Mouse (Mus musculus) hindbrain, postnatal 0 days (tissue): ENCODE data around the gene Trnau1ap. TPM values are rescaled to one million over a fixed set of nuclear protein-coding genes. Genes with fewer than 3 reads are reported as not detected.

Experiments used
- ATAC-seq: fragments of 200-750 bp; cut with Nextera tagmentation; 2 replicates; pipeline ENCODE4 v1.8.0; 2017; ENCODE audit warnings: mild to moderate bottlenecking, moderate TSS enrichment, moderate library complexity
- DNase-seq: peaks from one replicate; pipeline ENCODE4 v3.0.0-alpha.2; 2015; ENCODE audit warnings: low spot score
- H3K27ac ChIP-seq: fragments of 300-500 bp; sonication (generic); 2 replicates; pipeline ENCODE4 v1.5.1; 2014; ENCODE audit warnings: mild to moderate bottlenecking
- H3K27me3 ChIP-seq: fragments of 300-500 bp; sonication (generic); 2 replicates; pipeline ENCODE4 v1.6.1; 2014; ENCODE audit warnings: low read length, mixed read lengths; ENCODE audit not compliant: insufficient read depth
- H3K36me3 ChIP-seq: fragments of 300-500 bp; sonication (generic); 2 replicates; pipeline ENCODE4 v1.6.1; 2014; ENCODE audit warnings: low read length, mixed read lengths; ENCODE audit not compliant: insufficient read depth
- H3K4me1 ChIP-seq: fragments of 300-500 bp; sonication (generic); 2 replicates; pipeline ENCODE4 v1.6.1; 2014; ENCODE audit warnings: antibody characterized with exemption, low read length, mixed read lengths; ENCODE audit not compliant: insufficient read depth
- H3K4me2 ChIP-seq: fragments of 300-500 bp; sonication (generic); 2 replicates; pipeline ENCODE4 v1.6.1; 2014; ENCODE audit warnings: low read depth, mild to moderate bottlenecking, low read length, moderate library complexity, mixed read lengths
- H3K4me3 ChIP-seq: fragments of 300-500 bp; sonication (generic); 2 replicates; pipeline ENCODE4 v1.5.1; 2014; ENCODE audit warnings: low read length
- H3K9ac ChIP-seq: fragments of 300-500 bp; sonication (generic); replicated peaks from 2 replicates; pipeline ENCODE4 v1.6.1; 2014; ENCODE audit warnings: mild to moderate bottlenecking, low read length, moderate library complexity, mixed read lengths
- H3K9me3 ChIP-seq: fragments of 300-500 bp; sonication (generic); 2 replicates; pipeline ENCODE4 v1.6.1; 2016; ENCODE audit warnings: low read length, mixed read lengths
- CTCF ChIP-seq: IDR thresholded peaks from 2 replicates; pipeline ENCODE4 v1.5.1; 2016; ENCODE audit warnings: antibody characterized with exemption, control low read depth, low read depth
- WGBS: fragments of 180-500 bp; shearing (Covaris S2); extraction: QIAGEN DNeasy Blood & Tissue Kit; methylation state at CpG from one replicate; pipeline ENCODE4 v1.1.7; 2014; 5-methylcytosine and 5-hydroxymethylcytosine counted together
- polyA plus RNA-seq: library from polyadenylated mRNA; unstranded; fragments of >200 nt; fragmentation: Nextera tagmentation; extraction: Ambion mirVana; gene quantifications from 2 replicates; pipeline ENCODE4 v1.2.1, GENCODE M21; 2015
- total RNA-seq: library from RNA; depleted of rRNA; stranded (reverse); fragments of >200 nt; gene quantifications from 2 replicates; pipeline ENCODE4 v1.2.3, GENCODE M21; 2014; rRNA removed

Trnau1ap gene
- total RNA-seq: 53.2 and 79.3 TPM in 2 replicates
- polyA plus RNA-seq: 56.6 and 62.6 TPM in 2 replicates

- H3K4me3 ChIP-seq: peak within 1 kb of the TSS; percentile 74
- H3K27me3 ChIP-seq: no peaks in the 10 kb centered on the region
- H3K9me3 ChIP-seq: no peaks in the 10 kb centered on the region
- H3K27ac ChIP-seq: peak within 1 kb of the TSS; percentile 87
- peaks cover 24% of the 10 kb centered on the region for H3K36me3 ChIP-seq
- H3K4me1 ChIP-seq: peaks cover 9% of the 10 kb centered on the region
- ATAC-seq (peak; percentile 96), DNase-seq (peak; percentile 96)
- H3K4me2 ChIP-seq: peak within 1 kb of the TSS; percentile 63
- no peak; the same call in 1 of the 2 replicates for TF ChIP-seq CTCF
- under 1% methylated on average over 52 of the region's 52 CpGs for whole genome bisulfite sequencing
- peak within 1 kb of the TSS; percentile 84 for H3K9ac ChIP-seq
Measured at GRCm38 (mm10) chr4:132329115-132329834, at the start of gene Trnau1ap. TSS of gene Trnau1ap (minus strand) at chr4:132329538.

GRCm38 (mm10) chr4:132373820-132374219, 44.5 kb upstream of the Trnau1ap start:
- TF ChIP-seq CTCF: no peak
- Histone ChIP-seq H3K4me2 (no peak overlapping the region), H3K9me3 (no peaks in the 10 kb centered on the region), H3K27ac (no peak overlapping the region), H3K9ac (no peak overlapping the region), H3K4me1 (no peaks in the 10 kb centered on the region), H3K4me3 (no peak overlapping the region), H3K27me3 (no peaks in the 10 kb centered on the region), H3K36me3 (peaks cover 28% of the 10 kb centered on the region)
- WGBS: 94% methylated on average over 1 of the region's 1 CpGs
- DNase-seq (no peak), ATAC-seq (no peak)

- H3K27ac ChIP-seq: no peak overlapping the region
- H3K4me1 ChIP-seq: no peaks in the 10 kb centered on the region
- peaks cover 24% of the 10 kb centered on the region for H3K36me3 ChIP-seq
- H3K4me3 ChIP-seq: no peak overlapping the region
- ATAC-seq (no peak), DNase-seq (no peak)
- TF ChIP-seq CTCF: no peak
- no peaks in the 10 kb centered on the region for H3K27me3 ChIP-seq
- WGBS: 68% methylated on average over 8 of the region's 8 CpGs
- H3K4me2 ChIP-seq: no peak overlapping the region
- no peaks in the 10 kb centered on the region for H3K9me3 ChIP-seq
- no peak overlapping the region for H3K9ac ChIP-seq
Measured at GRCm38 (mm10) chr4:132369953-132370750, 40.8 kb upstream of the Trnau1ap start.

- Histone ChIP-seq H3K4me3 (no peak overlapping the region), H3K27me3 (no peaks in the 10 kb centered on the region), H3K27ac (no peak overlapping the region), H3K4me2 (no peak overlapping the region), H3K9me3 (no peaks in the 10 kb centered on the region), H3K9ac (no peak overlapping the region), H3K36me3 (peaks cover 24% of the 10 kb centered on the region), H3K4me1 (no peaks in the 10 kb centered on the region)
- WGBS: 94% methylated on average over 18 of the region's 18 CpGs
- TF ChIP-seq CTCF: no peak
- ATAC-seq (no peak), DNase-seq (no peak)
Measured at GRCm38 (mm10) chr4:132367480-132368201, 38.3 kb upstream of the Trnau1ap start.

- Histone ChIP-seq H3K9ac (no peak overlapping the region), H3K27me3 (no peaks in the 10 kb centered on the region), H3K4me1 (no peaks in the 10 kb centered on the region), H3K9me3 (no peaks in the 10 kb centered on the region), H3K27ac (no peak overlapping the region), H3K4me2 (no peak overlapping the region), H3K4me3 (no peak overlapping the region), H3K36me3 (peaks cover 21% of the 10 kb centered on the region)
- no peak for ATAC-seq
- DNase-seq: no peak
- no peak for TF ChIP-seq CTCF
- 75% methylated on average over 13 of the region's 13 CpGs for WGBS
Measured at GRCm38 (mm10) chr4:132365450-132366060, 36.2 kb upstream of the Trnau1ap start.

- H3K36me3 ChIP-seq: peaks cover 6% of the 10 kb centered on the region; the same call in 1 of the 2 replicates
Measured at GRCm38 (mm10) chr4:132363487-132363886, 34.1 kb upstream of the Trnau1ap start.

More at GRCm38 (mm10) chr4:132363487-132363886, 34.1 kb upstream of the Trnau1ap start:
- H3K4me1 ChIP-seq: no peaks in the 10 kb centered on the region
- DNase-seq (no peak), ATAC-seq (no peak)
- no peak overlapping the region for H3K4me2 ChIP-seq
- WGBS: 94% methylated on average over 11 of the region's 11 CpGs
- TF ChIP-seq CTCF: no peak
- H3K4me3 ChIP-seq: no peak overlapping the region
- no peaks in the 10 kb centered on the region for H3K27me3 ChIP-seq
- H3K9me3 ChIP-seq: no peaks in the 10 kb centered on the region
- H3K9ac ChIP-seq: no peak overlapping the region
- H3K27ac ChIP-seq: no peak overlapping the region
